Mouse (Mus musculus): ENCODE measurements around the gene Polr2a.

- TF ChIP-seq CTCF (IDR thresholded peaks at IDR 0.05; ENCODE audit: low read depth) (no peak), EP300 (IDR thresholded peaks at IDR 0.05; ENCODE audit: low read depth) (no peak)
Measured at GRCm38 (mm10) chr11:69799394-69800137, 41.1 kb upstream of the Polr2a start.
